Mouse (Mus musculus) testis, postnatal 14 days (tissue): Measurements from ENCODE around the gene Ush1c.

ENCODE experiments used
- DNase-seq: peaks from one replicate; pipeline ENCODE4 v3.0.0; 2021; ENCODE audit warnings: low spot score

Ush1c gene

DNA sequence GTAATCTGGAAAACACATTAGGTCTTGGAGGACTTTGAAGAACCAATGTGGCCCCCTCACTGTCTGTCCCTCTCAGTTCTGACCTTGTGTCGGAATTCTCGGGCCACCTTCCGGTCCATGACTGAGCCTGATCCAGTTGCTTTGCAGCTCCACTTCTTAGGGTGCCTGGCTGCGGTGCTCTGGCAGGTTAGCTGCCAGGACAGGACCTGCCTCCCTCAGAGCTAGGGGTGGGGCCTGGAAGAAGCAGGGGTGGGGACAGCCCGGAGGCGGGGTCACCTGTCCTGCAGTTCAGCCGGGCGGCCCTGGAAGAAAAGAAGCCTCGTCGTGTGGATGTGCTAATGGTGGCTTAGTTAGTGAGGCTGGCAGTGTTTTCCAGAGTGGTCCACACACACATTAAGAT lies at the start of gene Ush1c:
Gene Ush1c (minus strand): TSS at position 158 of the 400 bp plus-strand sequence.
- no peak for DNase-seq

DNA sequence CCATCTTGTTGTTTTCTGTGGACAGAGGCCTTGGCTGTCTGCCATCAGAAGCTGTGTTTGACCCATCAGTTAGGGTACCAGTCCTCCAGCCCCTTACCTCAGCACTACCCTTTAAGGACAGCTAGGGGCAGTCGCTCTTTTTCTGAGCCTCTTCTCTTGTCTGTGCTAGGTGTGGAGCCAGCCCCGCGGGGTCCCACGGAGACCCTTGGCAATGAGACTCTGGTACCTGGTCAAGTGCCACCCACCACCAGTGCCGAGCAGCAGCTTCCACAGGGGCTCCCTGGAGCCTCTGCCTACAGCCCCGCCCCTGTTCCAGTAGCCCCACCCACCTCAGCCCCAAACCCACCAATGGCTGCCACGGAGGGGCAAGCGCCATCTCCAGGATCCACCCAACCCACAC lies 48.7 kb upstream of the Ush1c start:
- no peak for DNase-seq

DNA sequence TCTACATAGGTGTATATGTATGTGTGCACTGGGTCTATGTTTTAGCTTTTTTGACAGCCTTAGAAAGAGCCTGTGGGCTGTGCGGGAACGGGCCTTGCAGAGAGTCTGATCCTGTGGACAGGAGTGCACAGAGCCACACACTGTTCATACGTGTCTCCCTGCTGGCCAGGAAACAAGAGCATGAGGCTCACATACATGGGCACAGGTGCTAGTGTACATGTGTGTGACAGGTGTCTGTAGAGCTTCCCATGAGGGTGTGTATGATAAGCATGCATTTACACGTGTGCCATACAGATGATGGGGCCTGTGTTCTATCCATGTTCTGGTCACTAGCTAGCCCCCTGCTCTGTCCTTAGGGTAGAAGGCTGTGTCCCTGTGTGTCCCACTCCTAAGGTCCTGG lies 48.1 kb upstream of the Ush1c start:
- DNase-seq: no peak

DNA sequence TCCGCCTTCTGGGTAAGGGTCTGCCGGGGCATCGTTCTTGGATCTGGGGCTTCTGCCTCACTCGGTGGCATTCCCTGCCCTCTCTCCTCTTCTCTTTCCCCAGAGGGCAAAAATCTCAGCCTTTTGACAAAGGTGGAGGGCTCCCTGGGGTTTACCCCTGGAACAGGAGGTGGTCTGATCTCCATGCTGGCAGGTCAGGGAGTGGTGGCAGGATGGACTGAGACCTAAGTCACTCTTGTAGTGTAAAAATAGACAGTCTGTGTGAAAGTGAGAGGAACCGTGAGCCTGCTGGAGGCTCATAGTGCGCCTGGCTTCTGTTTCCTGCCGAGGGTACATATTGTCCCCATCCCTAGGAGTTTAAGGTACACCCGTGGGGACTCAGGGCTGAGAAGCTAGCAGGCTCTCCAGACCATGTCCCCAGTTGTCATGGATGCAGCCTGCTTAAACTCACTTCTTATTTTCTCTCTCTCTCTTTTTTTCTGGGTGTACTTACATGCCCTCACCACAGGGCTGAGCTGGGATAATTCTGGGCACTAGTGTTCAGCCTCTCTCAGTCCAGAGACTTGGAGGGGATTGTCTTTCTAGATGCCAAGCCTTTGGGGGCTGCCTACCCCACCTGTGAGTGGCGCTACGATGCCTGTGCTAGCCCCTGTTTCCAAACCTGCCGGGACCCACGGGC lies 47.0 kb upstream of the Ush1c start:
- DNase-seq: no peak

DNA sequence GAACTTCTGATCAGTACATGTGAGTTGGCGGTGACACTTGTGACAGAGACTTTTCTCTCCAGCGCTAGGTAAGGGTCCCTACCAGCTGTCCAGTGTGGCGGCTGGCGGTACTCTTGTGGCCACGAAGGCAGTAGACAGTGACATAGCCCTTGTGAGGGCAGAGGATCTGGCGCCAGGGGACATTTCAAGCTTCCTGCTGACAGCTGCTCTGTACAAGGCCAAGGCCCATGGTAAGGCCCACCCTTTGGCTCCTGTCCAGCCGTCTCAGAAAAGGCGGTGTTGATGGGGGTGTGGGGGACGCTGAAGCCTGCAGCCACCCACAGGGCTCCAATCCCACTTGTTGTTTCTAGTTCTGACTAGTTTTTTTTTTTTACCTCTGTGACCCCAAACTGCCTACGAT lies 45.4 kb upstream of the Ush1c start:
- DNase-seq: no peak

DNA sequence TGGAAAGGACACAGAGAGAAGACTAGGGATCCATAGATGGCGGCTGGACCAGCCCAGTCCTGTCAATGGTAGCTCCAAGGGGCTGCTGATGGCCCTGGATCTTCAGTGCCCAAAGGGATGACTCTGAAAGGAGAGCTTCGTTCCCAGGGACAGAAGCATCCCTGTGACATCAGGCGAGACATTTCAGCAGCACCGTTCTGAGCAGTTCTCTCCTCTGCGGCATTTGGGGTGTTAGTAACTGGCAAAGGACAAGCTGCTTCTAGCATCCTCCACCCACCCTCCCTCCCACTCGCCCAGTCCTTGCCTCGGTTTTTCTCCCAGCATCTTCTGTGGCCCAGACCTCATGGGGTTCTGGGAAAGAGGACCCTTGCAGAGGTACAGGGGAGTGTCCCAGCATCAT lies 44.0 kb upstream of the Ush1c start:
- no peak for DNase-seq

DNA sequence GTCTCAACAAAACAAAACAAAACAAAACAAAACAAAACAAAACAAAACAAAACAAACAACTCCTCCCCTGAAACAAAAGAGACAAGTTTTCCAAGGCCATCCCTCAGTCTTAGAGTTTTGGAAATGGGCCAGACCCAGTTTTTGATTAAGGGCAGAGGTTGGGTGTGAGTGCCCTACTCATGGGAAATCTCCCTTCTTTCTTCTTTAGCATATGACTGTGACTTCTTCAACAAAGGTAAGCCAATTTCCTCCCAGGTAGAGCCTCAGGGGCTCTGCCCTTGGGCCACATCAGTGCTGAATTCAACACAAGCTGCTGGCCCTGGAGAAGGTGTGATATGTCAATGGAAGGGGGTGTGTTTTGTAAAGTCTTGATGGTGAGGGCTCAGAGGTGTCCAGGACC lies 42.6 kb upstream of the Ush1c start:
- no peak for DNase-seq

DNA sequence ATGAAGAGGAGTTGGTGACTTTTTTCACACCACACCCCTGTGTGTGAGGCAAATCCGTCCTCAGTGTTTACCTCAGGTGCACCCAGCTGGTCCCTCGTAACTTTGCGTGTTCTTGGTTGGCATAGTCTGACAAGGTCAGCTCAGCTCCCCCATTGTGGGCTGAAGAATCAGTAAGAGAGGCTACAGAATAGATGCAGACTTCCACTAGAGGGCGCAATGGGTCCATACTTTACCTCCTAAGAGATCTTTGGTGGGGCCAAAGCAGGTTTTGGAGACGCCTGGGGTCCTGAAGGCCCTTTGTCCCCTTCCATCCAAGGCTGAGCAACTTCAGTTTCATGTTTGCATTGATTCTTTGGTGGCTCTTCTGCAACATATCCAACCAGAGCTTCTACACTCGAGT lies 41.6 kb upstream of the Ush1c start:
- DNase-seq: no peak

DNA sequence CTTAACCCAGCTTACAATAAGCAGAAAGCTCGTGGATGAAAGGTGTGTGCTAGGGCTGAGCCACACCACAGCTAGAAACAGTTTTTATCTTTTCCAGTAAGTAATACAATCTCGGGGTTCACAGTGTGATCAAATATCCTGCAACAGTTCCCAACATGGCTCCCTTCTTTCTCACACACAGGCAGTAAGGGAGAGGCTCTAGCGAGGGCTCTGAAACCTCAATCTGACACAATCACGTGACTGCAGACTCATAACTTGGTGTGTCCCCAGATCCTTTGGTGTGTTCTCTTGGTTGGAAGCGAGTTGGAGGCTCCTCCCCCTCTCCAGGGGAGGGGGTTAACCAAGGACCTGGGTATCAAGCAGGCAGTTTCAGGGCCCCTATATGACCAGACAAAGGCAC lies 37.9 kb upstream of the Ush1c start:
- no peak for DNase-seq

DNA sequence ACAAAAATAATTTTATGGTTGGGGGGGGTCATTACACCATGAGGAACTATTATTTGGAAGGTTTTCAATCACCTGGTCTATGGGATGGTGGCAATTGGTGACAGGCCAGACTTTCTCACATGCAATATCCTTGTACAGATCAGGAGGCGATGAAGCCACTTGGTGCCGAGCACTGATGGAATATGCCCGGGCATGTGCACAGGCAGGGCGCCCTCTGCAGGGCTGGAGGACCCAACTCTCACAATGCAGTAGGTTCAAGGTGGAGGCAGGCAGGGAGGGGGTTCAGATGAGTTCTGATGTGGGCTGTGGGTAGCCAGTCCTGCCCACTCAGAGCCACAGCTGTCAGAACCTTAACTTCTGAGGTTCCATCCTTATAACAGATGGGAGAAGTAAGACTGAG lies 13.5 kb upstream of the Ush1c start:
- peak; percentile 15 for DNase-seq

DNA sequence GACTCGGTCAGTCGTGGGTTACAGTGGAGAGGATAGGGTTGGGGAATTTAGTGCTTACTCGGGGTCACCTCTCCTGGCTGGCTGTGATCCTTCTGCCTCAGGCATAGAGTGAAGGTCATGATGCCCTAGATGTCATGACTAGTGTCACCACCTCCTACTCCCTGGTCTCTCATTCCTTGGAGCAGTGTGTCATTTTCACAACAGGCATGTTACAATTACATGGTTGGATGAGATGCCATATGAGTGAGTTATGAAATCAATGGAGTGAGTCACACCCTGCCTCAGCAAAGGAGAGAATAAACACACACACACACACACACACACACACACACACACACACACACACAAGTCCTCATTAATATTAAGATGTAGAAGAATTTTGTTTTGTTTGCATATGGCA lies 9.3 kb upstream of the Ush1c start:
- DNase-seq: no peak

DNA sequence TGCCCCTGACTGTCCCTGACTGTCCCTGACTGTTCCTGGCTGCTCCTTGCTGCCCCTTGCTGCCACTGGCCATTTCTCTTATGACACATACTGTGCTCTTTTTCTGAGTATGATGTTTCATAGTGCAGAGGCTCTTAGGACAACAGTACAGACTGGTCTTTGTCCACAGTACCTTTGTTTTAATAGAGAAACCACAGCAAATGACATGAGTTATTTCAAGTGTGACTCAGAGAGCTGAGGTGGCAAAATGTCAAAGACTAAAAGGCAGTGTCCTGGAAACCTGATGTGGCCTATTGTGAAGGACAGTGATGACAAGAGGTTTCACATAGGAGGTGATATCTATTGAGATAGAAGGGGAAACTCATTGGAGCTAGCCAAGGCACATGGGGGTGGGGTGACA lies 8.6 kb upstream of the Ush1c start:
- no peak for DNase-seq

DNA sequence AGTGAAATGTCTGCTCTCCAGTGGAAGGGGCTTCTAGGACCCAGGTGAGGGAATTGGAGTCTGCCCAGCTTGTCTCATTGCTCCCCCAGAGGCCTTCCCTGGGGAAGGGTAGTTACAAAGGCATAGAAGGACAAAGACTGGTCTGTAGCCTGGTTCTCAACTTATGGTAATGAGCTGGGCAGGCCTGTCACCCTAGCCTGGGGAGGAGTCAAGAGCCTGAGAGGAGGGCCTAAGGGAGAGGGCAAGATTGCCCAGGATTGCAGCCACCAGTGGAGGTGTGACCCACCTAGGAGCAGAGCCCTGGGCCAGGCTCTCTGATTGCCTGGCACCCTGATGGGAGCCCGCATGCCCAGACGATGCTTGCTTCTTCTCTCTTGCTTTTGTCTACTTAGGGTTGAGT lies 2.4 kb upstream of the Ush1c start, which contains the start of gene Otog:
Gene Otog (plus strand): TSS at position 292 of the 400 bp plus-strand sequence.
- no peak for DNase-seq

DNA sequence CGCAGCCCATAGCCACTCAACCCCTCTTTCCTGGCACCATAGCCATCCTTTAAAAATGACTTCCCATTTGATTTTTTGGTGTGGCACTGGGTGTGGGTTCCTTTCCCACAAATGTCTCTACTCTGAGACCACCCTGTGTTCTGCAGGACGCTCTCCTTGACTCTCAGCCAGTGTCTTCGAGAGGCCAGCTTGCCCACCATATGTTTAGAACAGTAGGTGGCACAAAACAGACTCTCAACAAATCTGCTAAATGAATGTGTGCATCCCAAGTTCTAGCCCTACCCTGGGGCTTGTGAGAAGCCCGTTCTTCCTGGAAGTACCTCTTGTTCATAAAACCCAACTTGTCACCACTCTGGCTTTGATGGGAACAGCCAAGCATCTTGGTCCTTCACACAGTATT lies 1.8 kb upstream of the Ush1c start:
- no peak for DNase-seq

DNA sequence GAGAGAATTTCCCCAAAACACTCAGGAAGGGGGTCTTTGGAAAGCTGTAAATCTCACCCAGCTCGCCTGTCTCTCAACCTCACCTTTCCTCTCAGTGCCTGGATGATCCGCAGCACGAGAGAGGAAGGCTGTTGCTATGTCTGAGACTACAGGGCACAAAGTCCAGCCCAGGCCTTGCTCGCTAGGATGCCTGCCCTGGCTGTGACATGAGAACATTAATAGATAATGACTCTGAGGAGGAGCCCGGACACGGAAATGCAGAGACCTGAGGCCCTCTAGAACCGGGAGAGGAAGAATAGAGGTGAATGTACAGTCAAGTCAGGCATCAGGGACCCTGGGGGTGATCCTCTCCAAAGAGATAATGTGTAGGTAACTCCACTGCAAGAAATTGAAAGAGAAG lies 1.1 kb downstream of the Ush1c start:
- no peak for DNase-seq

DNA sequence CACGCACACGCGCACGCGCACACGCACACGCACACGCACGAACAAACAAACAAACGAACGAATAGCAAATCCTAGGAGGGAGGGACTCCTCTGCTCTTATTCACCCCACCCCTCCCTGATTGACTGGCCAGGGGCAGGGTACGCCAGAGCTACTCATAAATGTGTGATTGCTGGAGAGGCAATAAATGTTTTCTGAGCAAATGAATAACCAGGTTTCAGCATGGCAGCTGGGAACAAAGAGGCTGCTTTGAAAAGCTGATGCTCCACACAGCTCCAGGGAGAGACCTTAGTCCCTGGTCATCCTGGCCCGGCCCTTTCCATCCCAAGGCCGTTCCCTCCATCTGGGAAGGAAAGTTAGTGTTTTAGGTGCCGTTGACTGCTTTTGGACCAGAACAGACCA lies 1.9 kb downstream of the Ush1c start:
- DNase-seq: no peak

DNA sequence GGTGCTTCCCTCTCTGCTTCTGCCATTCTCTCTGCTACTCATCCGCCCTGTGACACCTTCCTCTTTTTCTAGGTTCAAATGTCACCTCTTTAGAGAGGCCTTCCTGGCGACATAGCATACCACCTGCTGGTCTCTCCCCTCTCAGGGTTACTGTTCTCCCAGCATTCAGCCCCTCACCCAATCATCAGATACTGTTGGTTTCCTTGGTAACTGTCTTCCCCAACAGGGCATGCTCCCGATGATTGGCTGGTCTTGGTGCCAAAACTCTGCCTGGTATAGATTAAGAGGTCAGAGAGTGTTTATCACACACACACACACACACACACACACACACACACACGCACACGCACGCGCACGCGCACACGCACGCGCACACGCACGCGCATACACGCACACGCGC lies 2.4 kb downstream of the Ush1c start:
- DNase-seq: no peak

DNA sequence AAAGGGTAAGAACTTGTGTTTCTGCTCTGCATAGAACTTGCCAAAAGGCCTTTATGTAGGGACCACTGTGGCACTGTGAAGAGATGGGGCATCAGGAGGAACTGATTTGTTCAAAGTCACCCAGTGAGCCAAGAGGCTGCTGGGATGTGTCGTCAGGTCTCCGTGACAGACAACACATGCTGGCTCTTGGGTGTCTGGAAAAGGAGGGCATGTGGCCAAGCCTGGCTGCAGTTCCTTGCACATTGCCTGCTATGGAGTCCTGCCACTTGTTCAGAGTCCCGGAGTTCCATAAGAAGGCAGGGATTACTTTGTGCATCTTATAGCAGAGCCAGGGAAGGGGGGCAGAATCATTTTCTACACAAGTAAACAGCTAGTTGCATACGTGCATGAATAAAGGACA lies 11.4 kb downstream of the Ush1c start:
- no peak for DNase-seq

DNA sequence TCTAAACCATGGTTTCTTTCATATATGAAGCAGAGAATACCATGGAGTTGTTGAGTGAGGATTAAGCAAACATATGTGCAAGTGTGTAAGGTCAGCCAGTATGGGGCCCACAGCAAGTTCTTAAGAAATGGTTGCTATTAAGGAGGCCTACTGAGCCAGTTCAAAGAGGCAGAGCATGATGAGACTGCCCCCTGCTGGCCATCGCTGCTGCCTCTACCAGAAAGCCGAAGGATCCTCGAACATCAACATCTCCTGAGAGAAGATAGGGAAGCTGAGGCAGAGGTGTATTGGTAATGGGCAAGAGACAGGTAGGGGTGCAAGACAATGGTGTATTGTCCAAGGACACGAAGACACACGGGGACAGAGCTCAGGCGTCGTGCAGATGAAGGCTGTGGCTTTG lies 12.1 kb downstream of the Ush1c start:
- DNase-seq: peak; percentile 24

DNA sequence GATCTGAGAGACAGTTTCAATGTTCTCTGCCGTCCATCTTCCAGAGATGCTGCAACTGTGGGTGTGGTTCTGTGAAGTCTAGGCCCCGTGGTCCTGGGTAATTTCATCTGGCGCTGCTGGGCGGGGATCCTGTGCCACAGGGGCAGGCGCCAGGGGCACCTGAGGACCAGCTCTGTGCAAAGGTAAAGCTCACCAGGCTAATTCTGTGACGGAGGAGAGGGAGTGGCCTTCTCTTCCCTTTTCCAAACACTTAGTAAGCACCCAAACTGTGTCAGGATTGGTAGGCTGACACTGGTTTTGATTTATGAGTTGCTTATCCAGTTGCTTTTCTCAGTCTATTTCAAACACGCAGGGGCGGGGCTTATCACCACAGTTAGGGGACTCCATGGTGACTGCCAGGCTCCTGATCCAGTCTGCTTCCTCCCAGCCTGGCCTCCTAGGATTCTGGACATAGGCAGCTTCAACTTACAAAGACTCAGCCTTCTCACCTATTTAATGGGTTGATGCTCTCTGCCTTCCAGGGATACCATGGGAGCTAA lies 17.6 kb downstream of the Ush1c start:
- DNase-seq: no peak

DNA sequence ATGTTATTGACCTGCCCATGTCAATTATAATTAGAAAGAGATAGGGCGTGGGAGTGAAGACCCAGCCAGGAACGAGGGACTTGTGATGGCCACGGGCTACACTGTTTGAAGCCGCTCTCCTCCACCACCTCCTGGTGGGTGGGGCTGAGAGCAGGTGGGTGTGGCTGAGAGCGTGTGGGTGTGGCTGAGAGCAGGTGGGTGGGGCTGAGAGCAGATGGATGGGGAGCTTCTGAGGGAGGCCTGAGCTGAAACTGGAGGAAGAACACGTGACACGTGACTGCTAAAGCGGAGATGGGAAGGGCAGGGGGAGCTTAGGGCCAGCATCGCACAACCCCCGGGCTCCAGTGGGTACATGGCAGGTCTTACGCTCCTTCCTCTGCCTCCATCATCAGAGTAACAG lies 19.9 kb downstream of the Ush1c start:
- peak; percentile 16 for DNase-seq

DNA sequence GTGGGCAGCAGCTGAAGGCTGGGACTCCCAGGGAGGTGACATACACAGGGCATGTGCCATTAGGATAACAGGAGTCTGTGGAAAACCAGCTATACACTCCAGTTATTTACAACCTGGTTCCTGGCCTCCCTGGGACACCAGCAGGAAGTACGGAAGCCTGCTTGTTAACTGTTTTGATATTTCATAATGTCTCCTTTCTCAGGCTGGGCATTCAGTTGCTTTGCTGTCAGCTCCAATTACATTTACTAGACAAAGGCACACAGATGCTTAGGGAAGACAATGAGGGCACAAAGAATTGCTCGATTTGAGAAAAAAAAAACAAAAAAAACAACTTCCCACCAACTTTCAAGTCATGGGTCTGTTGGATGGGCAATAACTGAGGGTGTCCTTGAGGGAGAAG lies 21.8 kb downstream of the Ush1c start:
- DNase-seq: no peak

DNA sequence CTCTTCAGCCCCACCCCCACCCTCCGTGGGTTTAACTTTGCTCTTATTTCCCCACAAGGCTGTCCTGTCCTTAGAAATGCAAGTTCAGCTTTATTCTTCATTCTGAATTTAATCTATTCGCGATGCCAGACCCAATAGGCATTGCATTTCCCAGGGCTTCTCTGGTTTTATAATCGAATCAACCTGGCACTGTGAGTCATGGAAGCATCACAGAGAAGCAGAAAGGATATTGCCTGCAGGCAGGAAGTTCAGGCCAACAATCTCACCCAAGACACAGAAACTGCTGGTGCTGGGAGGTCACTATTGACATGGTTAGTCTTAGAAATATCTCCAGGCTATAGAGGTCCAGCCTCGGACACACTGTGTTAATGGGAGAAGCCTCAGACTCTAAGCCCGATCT lies 28.0 kb downstream of the Ush1c start:
- no peak for DNase-seq

DNA sequence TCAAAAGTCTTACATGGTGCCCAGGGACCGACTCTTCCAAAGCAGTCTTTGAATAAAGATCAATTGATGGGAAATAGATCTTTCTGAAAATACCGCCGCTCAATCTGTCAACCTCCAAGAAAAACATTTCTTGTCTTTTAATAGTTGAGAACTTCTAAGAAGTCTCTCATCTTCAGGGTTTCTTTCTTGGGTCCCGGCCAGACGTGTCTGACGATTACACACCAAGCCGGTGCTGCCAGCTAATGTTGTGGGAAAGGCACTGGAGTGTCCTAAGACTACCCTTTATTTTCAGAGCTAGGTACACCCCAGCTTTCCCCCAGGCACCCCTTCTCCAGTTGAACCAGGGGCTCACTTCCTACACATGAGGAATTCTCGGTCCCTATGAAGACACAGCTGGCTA lies 30.2 kb downstream of the Ush1c start:
- no peak for DNase-seq
